Mouse (Mus musculus): ENCODE measurements around the gene Phb. TPM values are rescaled to one million over a fixed set of nuclear protein-coding genes. Genes with fewer than 3 reads are reported as not detected.
"Not testable (repeated sequence)": the region's sequence is repeated elsewhere in the genome, so short reads cannot be mapped to it uniquely, and the experiment has no call there.

The Phb gene
- total and polyA plus RNA-seq, 3 experiments: 281 to 383 (median 358) TPM

- Histone ChIP-seq H3K9ac (ENCODE audit: low read depth, low read length) (no peak overlapping the region), H3K4me1 (ENCODE audit: control insufficient read depth, insufficient read depth, low read length) (no peaks in the 10 kb centered on the region), H3K27ac (no peak overlapping the region), H3K27me3 (ENCODE audit: control insufficient read depth, insufficient read depth, low read length) (no peaks in the 10 kb centered on the region), H3K36me3 (ENCODE audit: control insufficient read depth, insufficient read depth, low read length) (no peaks in the 10 kb centered on the region), H3K4me3 (no peak overlapping the region), H3K79me2 (replicated peaks; ENCODE audit: control insufficient read depth, insufficient read depth, low read length) (no peaks in the 10 kb centered on the region)
- no peak for DNase-seq
- TF ChIP-seq EP300 (IDR thresholded peaks at IDR 0.05; ENCODE audit: insufficient read depth, low read depth, low read length) (no peak), CTCF (IDR thresholded peaks at IDR 0.05) (no peak), POLR2A (IDR thresholded peaks at IDR 0.05; ENCODE audit: insufficient read depth, low read depth, low read length) (no peak)
- intact Hi-C loops (cut with DNase I): no loop called here
- 53% methylated on average over 4 of the region's 4 CpGs for WGBS
Measured at GRCm38 (mm10) chr11:95657449-95657848, 9.3 kb upstream of the Phb start.

- Histone ChIP-seq H3K27ac (peak overlapping the region; percentile 77), H3K27me3 (ENCODE audit: control insufficient read depth, insufficient read depth, low read length) (no peaks in the 10 kb centered on the region), H3K79me2 (replicated peaks; ENCODE audit: control insufficient read depth, insufficient read depth, low read length) (no peaks in the 10 kb centered on the region), H3K9ac (ENCODE audit: low read depth, low read length) (peak overlapping the region; percentile 76), H3K36me3 (ENCODE audit: control insufficient read depth, insufficient read depth, low read length) (0 out of 2 replicates have a peak, but pooled peaks cover 4% of the 10 kb centered on the region), H3K4me1 (ENCODE audit: control insufficient read depth, insufficient read depth, low read length) (peaks cover 3% of the 10 kb centered on the region), H3K4me3 (peak overlapping the region; percentile 64)
- 2% methylated on average over 11 of the region's 11 CpGs for WGBS
- peak in 1 of 2 experiments; percentile 43 for DNase-seq
- TF ChIP-seq CTCF (IDR thresholded peaks at IDR 0.05) (no peak), POLR2A (IDR thresholded peaks at IDR 0.05; ENCODE audit: insufficient read depth, low read depth, low read length) (no peak), EP300 (IDR thresholded peaks at IDR 0.05; ENCODE audit: insufficient read depth, low read depth, low read length) (no peak)
- intact Hi-C loops (cut with DNase I): no loop called here
Measured at GRCm38 (mm10) chr11:95667177-95667576, 420 bp downstream of the Phb start.

GRCm38 (mm10) chr11:95668086-95668485 lies 1.3 kb downstream of the Phb start:
- H3K27me3 ChIP-seq (ENCODE audit: control insufficient read depth, insufficient read depth, low read length); intact Hi-C loops (cut with DNase I); H3K27ac ChIP-seq; DNase-seq; H3K79me2 ChIP-seq (replicated peaks; ENCODE audit: control insufficient read depth, insufficient read depth, low read length); H3K36me3 ChIP-seq (ENCODE audit: control insufficient read depth, insufficient read depth, low read length); H3K9ac ChIP-seq (ENCODE audit: low read depth, low read length); H3K4me1 ChIP-seq (ENCODE audit: control insufficient read depth, insufficient read depth, low read length): not testable (repeated sequence)
- 83% methylated on average over 7 of the region's 7 CpGs for WGBS
- peak overlapping the region; percentile 64; the same call in 1 of the 2 replicates for H3K4me3 ChIP-seq
- TF ChIP-seq CTCF (IDR thresholded peaks at IDR 0.05): peak; percentile 45

GRCm38 (mm10) chr11:95675498-95675897 lies 8.7 kb downstream of the Phb start:
- TF ChIP-seq POLR2A (IDR thresholded peaks at IDR 0.05; ENCODE audit: insufficient read depth, low read depth, low read length) (no peak), CTCF (IDR thresholded peaks at IDR 0.05) (no peak), EP300 (IDR thresholded peaks at IDR 0.05; ENCODE audit: insufficient read depth, low read depth, low read length) (no peak)

GRCm38 (mm10) chr11:95676307-95676706 lies 9.6 kb downstream of the Phb start:
- intact Hi-C loops (cut with DNase I): no loop called here
- H3K79me2 ChIP-seq (replicated peaks; ENCODE audit: control insufficient read depth, insufficient read depth, low read length): no peaks in the 10 kb centered on the region
- H3K27ac ChIP-seq: no peak overlapping the region
- 37% methylated on average over 6 of the region's 6 CpGs for WGBS
- no peaks in the 10 kb centered on the region for H3K36me3 ChIP-seq (ENCODE audit: control insufficient read depth, insufficient read depth, low read length)
- no peak overlapping the region for H3K9ac ChIP-seq (ENCODE audit: low read depth, low read length)
- peak; percentile 33 to 41 for DNase-seq
- H3K4me3 ChIP-seq: no peak overlapping the region
- no peaks in the 10 kb centered on the region for H3K4me1 ChIP-seq (ENCODE audit: control insufficient read depth, insufficient read depth, low read length)
- no peak for TF ChIP-seq EP300 (IDR thresholded peaks at IDR 0.05; ENCODE audit: insufficient read depth, low read depth, low read length)
- peak; percentile 27 for TF ChIP-seq CTCF (IDR thresholded peaks at IDR 0.05)
- no peak for TF ChIP-seq POLR2A (IDR thresholded peaks at IDR 0.05; ENCODE audit: insufficient read depth, low read depth, low read length)
- H3K27me3 ChIP-seq (ENCODE audit: control insufficient read depth, insufficient read depth, low read length): no peaks in the 10 kb centered on the region

More at GRCm38 (mm10) chr11:95675498-95675897, 8.7 kb downstream of the Phb start:
- H3K36me3 ChIP-seq (ENCODE audit: control insufficient read depth, insufficient read depth, low read length): no peaks in the 10 kb centered on the region
- intact Hi-C loops (cut with DNase I): no loop called here
- no peak overlapping the region for H3K4me3 ChIP-seq
- H3K4me1 ChIP-seq (ENCODE audit: control insufficient read depth, insufficient read depth, low read length): no peaks in the 10 kb centered on the region
- H3K9ac ChIP-seq (ENCODE audit: low read depth, low read length): no peak overlapping the region
- no peaks in the 10 kb centered on the region for H3K79me2 ChIP-seq (replicated peaks; ENCODE audit: control insufficient read depth, insufficient read depth, low read length)
- H3K27ac ChIP-seq: no peak overlapping the region
- no peaks in the 10 kb centered on the region for H3K27me3 ChIP-seq (ENCODE audit: control insufficient read depth, insufficient read depth, low read length)
- DNase-seq: no peak
- WGBS: 92% methylated on average over 14 of the region's 14 CpGs

- Histone ChIP-seq H3K36me3 (ENCODE audit: control insufficient read depth, insufficient read depth, low read length) (no peaks in the 10 kb centered on the region), H3K79me2 (replicated peaks; ENCODE audit: control insufficient read depth, insufficient read depth, low read length) (no peaks in the 10 kb centered on the region), H3K9ac (ENCODE audit: low read depth, low read length) (no peak overlapping the region), H3K27me3 (ENCODE audit: control insufficient read depth, insufficient read depth, low read length) (no peaks in the 10 kb centered on the region), H3K4me3 (no peak overlapping the region), H3K4me1 (ENCODE audit: control insufficient read depth, insufficient read depth, low read length) (no peaks in the 10 kb centered on the region), H3K27ac (no peak overlapping the region)
- WGBS: 84% methylated on average over 14 of the region's 14 CpGs
- intact Hi-C loops (cut with DNase I): no loop called here
- no peak for TF ChIP-seq EP300 (IDR thresholded peaks at IDR 0.05; ENCODE audit: insufficient read depth, low read depth, low read length)
- DNase-seq: no peak
Measured at GRCm38 (mm10) chr11:95677925-95678701, 11.4 kb downstream of the Phb start.
